Comparison of ENCODE assay signal across 9 mouse cellular contexts in the genomic region with DNA sequence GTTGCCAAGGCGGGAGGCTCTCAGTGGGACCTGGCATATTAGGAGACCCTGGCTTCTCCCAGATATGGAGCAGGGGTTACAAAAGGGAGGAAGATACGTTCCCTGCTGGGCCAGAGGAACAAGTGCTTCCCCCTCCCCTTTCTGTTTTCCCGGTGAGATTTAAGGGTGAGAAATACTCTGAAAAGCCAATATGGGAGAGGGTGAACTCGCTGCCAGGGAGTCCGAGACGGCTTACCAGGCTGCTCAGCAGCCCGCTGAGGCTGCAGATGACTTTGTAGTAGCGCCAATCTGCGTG. TPM values are rescaled to one million over a fixed set of nuclear protein-coding genes. Genes with fewer than 3 reads are reported as not detected.
DNase-seq lines count a peak whose midpoint lies in the region; ATAC-seq lines count a peak whose summit lies in the region.
"Had no signal": no experiment of that assay in that cellular context is flagged by ENCODE, and none has a peak within 500 bp of the region (broad histone marks: within the 10 kb centered on the region; RNA-seq: fewer than 3 reads in every experiment).

No protein-coding gene starts in this region.

- H3K27me3 ChIP-seq in heart, embryonic 16.5 days (ENCODE audit: control insufficient read depth, insufficient read depth, low read length) = no peaks in the 10 kb centered on the region
- H3K27me3 ChIP-seq in hindbrain, embryonic 11.5 days (ENCODE audit: control insufficient read depth, insufficient read depth, low read length) = peaks cover 3% of the 10 kb centered on the region; the same call in 1 of the 2 replicates
- H3K27me3 ChIP-seq in midbrain, embryonic 10.5 days (ENCODE audit: low read depth, poor library complexity, severe bottlenecking) = peaks cover 45% of the 10 kb centered on the region

- peak overlapping the region; percentile 63 for H3K9ac ChIP-seq in heart, embryonic 16.5 days (ENCODE audit: low read length)
- H3K9ac ChIP-seq in hindbrain, embryonic 11.5 days (ENCODE audit: low read depth, low read length) = peak overlapping the region; percentile 12

- no peak for ATAC-seq in heart, embryonic 16.5 days (replicated peaks; ENCODE audit: extremely low read depth, insufficient read depth, low FRiP score)
- ATAC-seq in hindbrain, embryonic 11.5 days (ENCODE audit: low FRiP score) = no peak
- no peak for ATAC-seq in CD4-positive, CD25-positive, alpha-beta regulatory T cell, adult 4 months

- H3K27ac ChIP-seq in heart, embryonic 16.5 days (ENCODE audit: low read length) = peak overlapping the region; percentile 37
- H3K27ac ChIP-seq in brown adipose tissue, adult 24 weeks (replicated peaks; ENCODE audit: low read depth, low read length) = 0 out of 2 replicates have a peak overlapping the region, but pooled peaks have one; percentile 4
- H3K27ac ChIP-seq in hindbrain, embryonic 11.5 days (ENCODE audit: low read depth, low read length) = no peak overlapping the region
- H3K27ac ChIP-seq in midbrain, embryonic 10.5 days (replicated peaks) = peak overlapping the region; percentile 55

- WGBS in heart, embryonic 16.5 days = 8% methylated on average over 9 of the region's 9 CpGs
- 7% methylated on average over 9 of the region's 9 CpGs for WGBS in hindbrain, embryonic 11.5 days
- 6% methylated on average over 9 of the region's 9 CpGs for WGBS in midbrain, embryonic 10.5 days

- peak overlapping the region; percentile 87 for H3K4me2 ChIP-seq in heart, embryonic 16.5 days (ENCODE audit: low read depth, low read length)
- H3K4me2 ChIP-seq in hindbrain, embryonic 11.5 days (replicated peaks; ENCODE audit: low read depth, low read length) = peak overlapping the region; percentile 65

- H3K4me3 ChIP-seq in heart, embryonic 16.5 days (ENCODE audit: low read length) = peak overlapping the region; percentile 52
- H3K4me3 ChIP-seq in brown adipose tissue, adult 24 weeks (ENCODE audit: insufficient read depth, low read depth, low read length) = peak overlapping the region; percentile 46
- H3K4me3 ChIP-seq in hindbrain, embryonic 11.5 days (ENCODE audit: low read depth, low read length) = peak overlapping the region; percentile 29
- peak overlapping the region; percentile 54 for H3K4me3 ChIP-seq in midbrain, embryonic 10.5 days

- no peak for DNase-seq in heart, adult 9 months (ENCODE audit: low spot score in 2 of 2)
- no peak for DNase-seq in hindbrain, embryonic 11.5 days (ENCODE audit: low spot score)
- no peak for DNase-seq in midbrain, embryonic 10.5 days (ENCODE audit: low spot score)
- no peak for DNase-seq in spleen, adult 12 weeks (ENCODE audit: low spot score)
- no peak for DNase-seq in thymus, postnatal 36 days

- H3K4me1 ChIP-seq in heart, embryonic 16.5 days (ENCODE audit: control insufficient read depth, insufficient read depth, low read length) = peaks cover 21% of the 10 kb centered on the region
- H3K4me1 ChIP-seq in brown adipose tissue, adult 24 weeks (ENCODE audit: control insufficient read depth, insufficient read depth, insufficient read length, low read length) = 0 out of 2 replicates have a peak, but pooled peaks cover 4% of the 10 kb centered on the region
- H3K4me1 ChIP-seq in hindbrain, embryonic 11.5 days (replicated peaks; ENCODE audit: control insufficient read depth, insufficient read depth, low read length) = no peaks in the 10 kb centered on the region; the same call in 1 of the 2 replicates
- H3K4me1 ChIP-seq in midbrain, embryonic 10.5 days = peaks cover 27% of the 10 kb centered on the region

- no peaks in the 10 kb centered on the region for H3K36me3 ChIP-seq in heart, embryonic 16.5 days (ENCODE audit: control insufficient read depth, insufficient read depth)
- no peaks in the 10 kb centered on the region for H3K36me3 ChIP-seq in hindbrain, embryonic 11.5 days (ENCODE audit: control insufficient read depth, insufficient read depth, low read length)
- no peaks in the 10 kb centered on the region for H3K36me3 ChIP-seq in midbrain, embryonic 10.5 days
- H3K36me3 ChIP-seq: G1E had no signal

- H3K9me3 ChIP-seq in heart, embryonic 16.5 days (replicated peaks; ENCODE audit: control insufficient read depth, low read length) = no peaks in the 10 kb centered on the region
- H3K9me3 ChIP-seq in hindbrain, embryonic 11.5 days (ENCODE audit: control insufficient read depth, low read length) = no peaks in the 10 kb centered on the region
- H3K9me3 ChIP-seq in midbrain, embryonic 10.5 days (replicated peaks) = no peaks in the 10 kb centered on the region
- H3K9me3 ChIP-seq: G1E had no signal

RNA-seq across cellular contexts. Expression of a gene that starts 26.7 kb away (rescaled TPM):
- polyA plus RNA-seq in heart, embryonic 16.5 days (2015; fragmentation: Nextera tagmentation; extraction: Ambion mirVana) = 540 and 580 TPM in 2 replicates
- polyA plus RNA-seq in brown adipose tissue, adult 24 weeks (2012; ENCODE audit: insufficient read depth, insufficient read length, missing spikeins) = 250 and 275 TPM in 2 replicates
- 1,591 and 1,601 TPM in 2 replicates for polyA plus RNA-seq in hindbrain, embryonic 11.5 days (2014; fragmentation: Nextera tagmentation; extraction: Ambion mirVana)
- 1,154 and 1,167 TPM in 2 replicates for polyA plus RNA-seq in midbrain, embryonic 10.5 days (2016; fragmentation: Nextera tagmentation; extraction: Ambion mirVana)
- polyA plus RNA-seq in CD4-positive, CD25-positive, alpha-beta regulatory T cell, adult 4 months (2017; shearing (Covaris generic)) = 100 to 1,000 TPM; 533 to 583 TPM

RNA-seq across cellular contexts. Expression of a gene that starts 45.8 kb away (rescaled TPM):
- not detected in 2 replicates for polyA plus RNA-seq in heart, embryonic 16.5 days (2015; fragmentation: Nextera tagmentation; extraction: Ambion mirVana)
- not detected in 2 replicates for polyA plus RNA-seq in brown adipose tissue, adult 24 weeks (2012; ENCODE audit: insufficient read depth, insufficient read length, missing spikeins)
- not detected in 2 replicates for polyA plus RNA-seq in hindbrain, embryonic 11.5 days (2014; fragmentation: Nextera tagmentation; extraction: Ambion mirVana)
- polyA plus RNA-seq in midbrain, embryonic 10.5 days (2016; fragmentation: Nextera tagmentation; extraction: Ambion mirVana) = not detected in 2 replicates
- polyA plus RNA-seq in CD4-positive, CD25-positive, alpha-beta regulatory T cell, adult 4 months (2017; shearing (Covaris generic)) = not detected
- polyA plus RNA-seq: G1E had no signal
